ENCODE assay signal across 8 mouse cellular contexts in the genomic region with DNA sequence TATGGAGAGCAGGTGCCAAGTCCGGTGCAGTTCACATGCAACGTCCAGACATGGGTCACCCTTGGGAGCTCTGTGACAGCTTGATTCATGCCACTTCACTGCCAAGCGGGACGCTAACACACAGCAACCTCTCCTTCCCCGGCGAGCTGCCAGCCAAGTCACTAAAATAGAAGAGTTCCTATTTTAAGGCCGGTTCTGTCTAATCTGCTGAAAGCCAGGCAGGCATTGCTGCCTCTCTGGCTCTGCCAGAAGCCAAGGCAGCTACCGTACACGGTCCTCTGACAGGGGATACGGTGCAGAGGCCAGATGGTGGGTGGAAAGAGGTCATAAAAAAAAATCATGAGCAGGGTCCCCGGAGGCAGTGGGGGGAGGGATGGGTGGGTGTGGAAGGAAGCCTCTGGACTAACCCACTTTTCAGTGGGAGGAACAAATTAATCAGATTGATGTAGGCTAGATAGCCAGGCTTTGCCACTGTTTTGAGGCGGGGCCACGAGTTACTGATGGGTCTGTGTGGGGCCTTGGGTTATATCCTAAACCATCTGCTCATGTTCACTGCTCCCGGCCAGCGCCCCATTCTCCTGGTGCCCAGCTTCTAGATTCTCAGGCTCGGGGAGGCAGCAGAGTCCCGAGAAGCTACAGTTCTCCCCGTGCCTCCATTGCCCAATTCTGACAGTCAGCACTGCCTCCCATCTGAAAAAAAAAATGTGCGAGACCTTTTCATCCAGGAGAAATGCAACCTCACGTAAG. TPM values are rescaled to one million over a fixed set of nuclear protein-coding genes. Genes with fewer than 3 reads are reported as not detected.
DNase-seq lines count a peak whose midpoint lies in the region; ATAC-seq and TF ChIP-seq lines count a peak whose summit lies in the region.
"Had no signal": no experiment of that assay in that cellular context is flagged by ENCODE, and none has a peak within 500 bp of the region (broad histone marks: within the 10 kb centered on the region; RNA-seq: fewer than 3 reads in every experiment).

No protein-coding gene starts in this region.

- H3K36me3 ChIP-seq in hindbrain, embryonic 11.5 days (ENCODE audit: control insufficient read depth, insufficient read depth, low read length): no peaks in the 10 kb centered on the region
- no peaks in the 10 kb centered on the region for H3K36me3 ChIP-seq in liver, embryonic 12.5 days

- H3K9me3 ChIP-seq in hindbrain, embryonic 11.5 days (ENCODE audit: control insufficient read depth, low read length): no peaks in the 10 kb centered on the region
- no peaks in the 10 kb centered on the region for H3K9me3 ChIP-seq in liver, embryonic 12.5 days (replicated peaks)

- peak; percentile 63; the same call in 1 of the 2 replicates for ATAC-seq in hindbrain, embryonic 11.5 days (ENCODE audit: low FRiP score)
- ATAC-seq in liver, embryonic 12.5 days: no peak

- H3K27ac ChIP-seq in gastrocnemius, adult 2 months: peak overlapping the region; percentile 84
- H3K27ac ChIP-seq in hindbrain, embryonic 11.5 days (ENCODE audit: low read depth, low read length): peak overlapping the region; percentile 60
- H3K27ac ChIP-seq in left cerebral cortex, adult 2 months: peak overlapping the region; percentile 78
- no peak overlapping the region for H3K27ac ChIP-seq in liver, embryonic 12.5 days

- H3K4me3 ChIP-seq in gastrocnemius, adult 2 months: peak overlapping the region; percentile 52
- no peak overlapping the region for H3K4me3 ChIP-seq in hindbrain, embryonic 11.5 days (ENCODE audit: low read depth, low read length)
- no peak overlapping the region for H3K4me3 ChIP-seq in left cerebral cortex, adult 2 months
- H3K4me3 ChIP-seq in liver, embryonic 12.5 days: no peak overlapping the region

- no peak overlapping the region for H3K4me2 ChIP-seq in hindbrain, embryonic 11.5 days (replicated peaks; ENCODE audit: low read depth, low read length)
- no peak overlapping the region for H3K4me2 ChIP-seq in liver, embryonic 12.5 days

- 65% methylated on average over 20 of the region's 20 CpGs for WGBS in hindbrain, embryonic 11.5 days
- 72% methylated on average over 20 of the region's 20 CpGs for WGBS in liver, embryonic 12.5 days (ENCODE audit: insufficient replicate concordance)

- no peak overlapping the region for H3K9ac ChIP-seq in hindbrain, embryonic 11.5 days (ENCODE audit: low read depth, low read length)
- no peak overlapping the region for H3K9ac ChIP-seq in liver, embryonic 12.5 days

- no peaks in the 10 kb centered on the region for H3K27me3 ChIP-seq in hindbrain, embryonic 11.5 days (ENCODE audit: control insufficient read depth, insufficient read depth, low read length)
- H3K27me3 ChIP-seq in liver, embryonic 12.5 days (replicated peaks): no peaks in the 10 kb centered on the region

- TF ChIP-seq CTCF in gastrocnemius, adult 2 months (IDR thresholded peaks at IDR 0.05): no peak
- no peak for TF ChIP-seq CTCF in left cerebral cortex, adult 2 months (IDR thresholded peaks at IDR 0.05)

- intact Hi-C loops in gastrocnemius, adult 2 months (cut with DNase I): no loop called here
- intact Hi-C loops in left cerebral cortex, adult 2 months (cut with DNase I): no loop called here

- no peaks in the 10 kb centered on the region for H3K4me1 ChIP-seq in hindbrain, embryonic 11.5 days (replicated peaks; ENCODE audit: control insufficient read depth, insufficient read depth, low read length)
- no peaks in the 10 kb centered on the region for H3K4me1 ChIP-seq in liver, embryonic 12.5 days

- DNase-seq in adrenal gland, adult 18-20 months (ENCODE audit: low spot score in 2 of 2): peak; percentile 55 to 62
- peak; percentile 89 to 90 for DNase-seq in adrenal gland, postnatal 36 days
- peak; percentile 94 for DNase-seq in gastrocnemius, adult 2 months
- peak; percentile 49 for DNase-seq in hindbrain, embryonic 11.5 days (ENCODE audit: low spot score)
- DNase-seq in left cerebral cortex, adult 2 months (ENCODE audit: extremely low spot score in 1 of 2, low spot score in 2 of 2): peak; percentile 59 to 73
- peak; percentile 84 for DNase-seq in right cerebral cortex, postnatal 4 days

RNA-seq across cellular contexts. Expression of gene 1700019N19Rik, which starts 28.4 kb away (rescaled TPM):
- not detected for total RNA-seq in adrenal gland, adult 18-20 months (2021)
- not detected for total RNA-seq in adrenal gland, postnatal 36 days (2021)
- not detected for total RNA-seq in gastrocnemius, adult 2 months (2021)
- not detected in 2 replicates for polyA plus RNA-seq in hindbrain, embryonic 11.5 days (2014; fragmentation: Nextera tagmentation; extraction: Ambion mirVana)
- total RNA-seq in left cerebral cortex, adult 2 months (2021): not detected
- 0.13 TPM in 1 of 2 replicates, not detected in the other for polyA plus RNA-seq in liver, embryonic 12.5 days (2016; fragmentation: Nextera tagmentation; extraction: Ambion mirVana)
- polyA plus RNA-seq: large intestine, adult 2 months had no signal
